Mouse (Mus musculus) midbrain, postnatal 0 days (tissue): ENCODE data around the gene Cpeb3. TPM values are rescaled to one million over a fixed set of nuclear protein-coding genes. Genes with fewer than 3 reads are reported as not detected.
A peak's percentile ranks its signal among the peaks of the same experiment; 100 is the strongest.

Source experiments
- ATAC-seq: fragments of 200-750 bp; cut with Nextera tagmentation; 2 replicates; pipeline ENCODE4 v1.8.0; 2017; ENCODE audit warnings: moderate number of reproducible peaks, mild to moderate bottlenecking, moderate TSS enrichment, moderate library complexity; ENCODE audit not compliant: low FRiP score
- DNase-seq: peaks from one replicate; pipeline ENCODE4 v3.0.0-alpha.2; 2015; ENCODE audit warnings: low spot score
- H3K27ac ChIP-seq: fragments of 300-500 bp; sonication (generic); 2 replicates; pipeline ENCODE4 v1.5.1; 2014; ENCODE audit warnings: low read depth, mild to moderate bottlenecking, low read length, mixed read lengths
- H3K27me3 ChIP-seq: fragments of 300-500 bp; sonication (generic); 2 replicates; pipeline ENCODE4 v1.6.1; 2014; ENCODE audit warnings: low read length, control low read depth, mixed read lengths; ENCODE audit not compliant: insufficient read depth
- H3K36me3 ChIP-seq: fragments of 300-500 bp; sonication (generic); 2 replicates; pipeline ENCODE4 v1.6.1; 2014; ENCODE audit warnings: low read length, control low read depth, mixed read lengths; ENCODE audit not compliant: insufficient read depth
- H3K4me1 ChIP-seq: fragments of 300-500 bp; sonication (generic); 2 replicates; pipeline ENCODE4 v1.6.1; 2014; ENCODE audit warnings: mild to moderate bottlenecking, control low read depth, antibody characterized with exemption, low read length, mixed read lengths; ENCODE audit not compliant: insufficient read depth
- H3K4me2 ChIP-seq: fragments of 300-500 bp; sonication (generic); 2 replicates; pipeline ENCODE4 v1.6.1; 2014; ENCODE audit warnings: low read depth, mild to moderate bottlenecking, low read length, mixed read lengths; ENCODE audit not compliant: poor library complexity, severe bottlenecking
- H3K4me3 ChIP-seq: fragments of 300-500 bp; sonication (generic); 2 replicates; pipeline ENCODE4 v1.5.1; 2014; ENCODE audit warnings: low read depth, mild to moderate bottlenecking, low read length, moderate library complexity
- H3K9ac ChIP-seq: fragments of 300-500 bp; sonication (generic); replicated peaks from 2 replicates; pipeline ENCODE4 v1.6.1; 2014; ENCODE audit warnings: mild to moderate bottlenecking, low read length, moderate library complexity, mixed read lengths; ENCODE audit not compliant: poor library complexity, severe bottlenecking
- H3K9me3 ChIP-seq: fragments of 300-500 bp; sonication (generic); 2 replicates; pipeline ENCODE4 v1.6.1; 2016; ENCODE audit warnings: low read length, control low read depth
- CTCF ChIP-seq: IDR thresholded peaks from 2 replicates; pipeline ENCODE4 v1.5.1; 2016; ENCODE audit warnings: antibody characterized with exemption, mild to moderate bottlenecking
- WGBS: fragments of 180-500 bp; shearing (Covaris S2); extraction: QIAGEN DNeasy Blood & Tissue Kit; methylation state at CpG from one replicate; pipeline ENCODE4 v1.1.7; 2014; 5-methylcytosine and 5-hydroxymethylcytosine counted together
- polyA plus RNA-seq: library from polyadenylated mRNA; unstranded; fragments of >200 nt; fragmentation: Nextera tagmentation; extraction: Ambion mirVana; gene quantifications from 2 replicates; pipeline ENCODE4 v1.2.1, GENCODE M21; 2015
- total RNA-seq: library from RNA; depleted of rRNA; stranded (reverse); fragments of >200 nt; gene quantifications from 2 replicates; pipeline ENCODE4 v1.2.3, GENCODE M21; 2014

Cpeb3 gene
- total and polyA plus RNA-seq, 2 experiments from 2014 or later, result 11.2 to 35.4 TPM

DNA sequence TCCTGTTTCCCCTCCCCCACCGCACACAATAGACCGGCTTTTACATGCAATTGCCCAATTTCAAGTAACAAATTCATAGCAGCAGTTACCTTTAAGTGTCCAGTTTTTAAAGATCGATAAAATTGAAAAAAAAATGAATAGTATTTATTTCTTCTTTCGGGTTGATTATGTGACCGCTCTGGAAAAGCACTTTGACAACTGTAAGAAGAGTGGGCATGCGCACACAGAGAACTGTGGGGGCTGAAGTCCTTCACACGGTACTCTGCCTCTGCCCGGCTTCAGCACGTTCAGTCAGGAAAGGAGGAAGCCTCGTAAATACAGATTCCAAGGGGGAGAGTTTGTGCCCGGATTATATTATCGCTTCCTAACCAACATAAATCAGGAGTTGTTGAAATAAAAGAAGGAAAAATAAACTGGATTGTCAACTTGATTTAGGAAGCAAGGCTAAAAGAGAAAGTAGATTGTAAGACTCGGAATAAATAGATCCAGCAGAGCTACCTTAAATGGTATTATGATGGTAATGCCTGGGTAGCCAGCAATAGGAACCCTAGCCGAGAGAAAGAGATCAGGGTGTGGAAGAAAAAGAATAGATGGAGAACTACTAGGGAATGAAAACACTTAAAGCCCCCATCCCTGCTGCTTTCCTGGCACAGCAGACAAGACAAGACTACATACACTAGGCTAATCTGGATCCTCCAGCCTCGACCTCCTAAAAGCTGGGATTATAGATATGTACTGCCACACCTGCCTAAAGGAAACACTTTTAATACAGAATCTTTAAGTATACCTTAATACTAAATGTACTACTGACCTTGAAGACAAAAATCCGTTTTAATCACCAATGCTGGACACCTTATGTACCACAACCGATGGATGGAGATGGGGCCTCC, 30.3 kb downstream of the Cpeb3 start:
- Histone ChIP-seq H3K4me1 (peaks cover 3% of the 10 kb centered on the region; the same call in 1 of the 2 replicates), H3K27me3 (no peaks in the 10 kb centered on the region), H3K4me3 (peak overlapping the region; percentile 40), H3K36me3 (no peaks in the 10 kb centered on the region), H3K4me2 (peak overlapping the region; percentile 37), H3K27ac (peak overlapping the region; percentile 68), H3K9me3 (no peaks in the 10 kb centered on the region), H3K9ac (peak overlapping the region; percentile 37; the same call in 1 of the 2 replicates)
- DNase-seq, result peak; percentile 89
- TF ChIP-seq CTCF, result no peak
- ATAC-seq, result peak; percentile 80
- WGBS, result 10% methylated on average over 17 of the region's 17 CpGs

- ATAC-seq (no peak), DNase-seq (no peak)
- H3K27me3 ChIP-seq, result no peaks in the 10 kb centered on the region
- peak overlapping the region; percentile 41 for H3K4me3 ChIP-seq
- no peaks in the 10 kb centered on the region for H3K36me3 ChIP-seq
- no peak for TF ChIP-seq CTCF
- WGBS, result 24% methylated on average over 4 of the region's 4 CpGs
- H3K9me3 ChIP-seq, result no peaks in the 10 kb centered on the region
- peak overlapping the region; percentile 44; the same call in 1 of the 2 replicates for H3K9ac ChIP-seq
- peak overlapping the region; percentile 97 for H3K4me2 ChIP-seq
- no peak overlapping the region for H3K27ac ChIP-seq
- peaks cover 3% of the 10 kb centered on the region; the same call in 1 of the 2 replicates for H3K4me1 ChIP-seq
Measured at GRCm38 (mm10) chr19:37176879-37177462, 31.4 kb downstream of the Cpeb3 start.

DNA sequence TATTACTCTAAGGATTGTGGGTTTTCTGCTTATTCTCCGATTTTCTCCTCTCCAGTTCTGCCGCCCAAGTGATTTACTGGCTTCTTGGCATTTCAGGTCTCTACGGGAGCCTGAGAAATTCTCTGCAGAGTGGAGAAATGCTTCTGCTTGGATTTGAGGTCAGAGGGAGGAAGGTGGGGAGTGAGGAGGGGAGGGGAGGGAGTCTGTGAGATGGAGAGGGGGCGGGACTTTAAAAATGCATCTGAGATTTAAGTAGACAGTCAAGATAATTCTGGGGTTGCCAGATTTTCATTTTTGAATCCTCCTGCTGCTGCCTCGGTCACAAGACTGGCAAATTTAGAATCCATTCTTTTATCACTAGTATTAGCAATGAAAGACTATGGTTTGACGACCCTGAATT, 32.5 kb downstream of the Cpeb3 start:
- Histone ChIP-seq H3K27me3 (no peaks in the 10 kb centered on the region), H3K9me3 (no peaks in the 10 kb centered on the region), H3K36me3 (no peaks in the 10 kb centered on the region), H3K4me2 (peak overlapping the region; percentile 97), H3K4me3 (peak overlapping the region; percentile 82), H3K4me1 (peaks cover 3% of the 10 kb centered on the region; the same call in 1 of the 2 replicates), H3K9ac (peak overlapping the region; percentile 87), H3K27ac (peak overlapping the region; percentile 94)
- DNase-seq, result peak; percentile 66
- ATAC-seq, result no peak
- WGBS, result 6% methylated on average over 6 of the region's 6 CpGs
- TF ChIP-seq CTCF, result no peak

DNA sequence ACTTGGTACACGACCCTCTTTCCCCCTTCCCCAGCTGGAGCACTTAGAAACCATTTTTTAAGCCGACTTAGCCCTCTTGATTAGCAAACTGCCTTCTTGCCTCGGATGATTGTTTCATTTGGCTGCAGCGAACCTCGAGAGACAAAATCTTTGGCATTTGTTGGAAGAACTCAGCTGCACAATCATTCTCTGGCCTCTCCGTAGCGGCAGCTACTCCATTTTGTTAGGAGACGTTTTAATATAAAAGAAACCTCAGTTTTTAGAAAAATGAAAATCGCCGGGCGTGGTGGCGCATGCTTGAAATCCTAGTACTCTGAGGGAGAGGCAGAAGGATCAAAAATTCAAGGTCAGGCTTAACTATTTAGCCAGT, 33.0 kb downstream of the Cpeb3 start:
- Histone ChIP-seq H3K9ac (peak overlapping the region; percentile 87), H3K36me3 (no peaks in the 10 kb centered on the region), H3K27me3 (no peaks in the 10 kb centered on the region), H3K4me1 (peaks cover 3% of the 10 kb centered on the region; the same call in 1 of the 2 replicates), H3K27ac (peak overlapping the region; percentile 94), H3K4me2 (peak overlapping the region; percentile 97), H3K9me3 (no peaks in the 10 kb centered on the region), H3K4me3 (peak overlapping the region; percentile 82)
- no peak for ATAC-seq
- WGBS, result under 1% methylated on average over 12 of the region's 12 CpGs
- TF ChIP-seq CTCF, result no peak
- DNase-seq, result no peak

- Histone ChIP-seq H3K4me3 (peak overlapping the region; percentile 82), H3K27me3 (no peaks in the 10 kb centered on the region), H3K4me1 (peaks cover 3% of the 10 kb centered on the region; the same call in 1 of the 2 replicates), H3K36me3 (no peaks in the 10 kb centered on the region), H3K4me2 (peak overlapping the region; percentile 97), H3K27ac (peak overlapping the region; percentile 94), H3K9me3 (no peaks in the 10 kb centered on the region), H3K9ac (peak overlapping the region; percentile 87)
- under 1% methylated on average over 35 of the region's 36 CpGs for WGBS
- no peak for TF ChIP-seq CTCF
- DNase-seq (peak; percentile 77), ATAC-seq (peak; percentile 51)
Measured at GRCm38 (mm10) chr19:37174716-37175435, 33.5 kb downstream of the Cpeb3 start.
